ENCODE assay signal across 8 mouse cellular contexts in the genomic region with DNA sequence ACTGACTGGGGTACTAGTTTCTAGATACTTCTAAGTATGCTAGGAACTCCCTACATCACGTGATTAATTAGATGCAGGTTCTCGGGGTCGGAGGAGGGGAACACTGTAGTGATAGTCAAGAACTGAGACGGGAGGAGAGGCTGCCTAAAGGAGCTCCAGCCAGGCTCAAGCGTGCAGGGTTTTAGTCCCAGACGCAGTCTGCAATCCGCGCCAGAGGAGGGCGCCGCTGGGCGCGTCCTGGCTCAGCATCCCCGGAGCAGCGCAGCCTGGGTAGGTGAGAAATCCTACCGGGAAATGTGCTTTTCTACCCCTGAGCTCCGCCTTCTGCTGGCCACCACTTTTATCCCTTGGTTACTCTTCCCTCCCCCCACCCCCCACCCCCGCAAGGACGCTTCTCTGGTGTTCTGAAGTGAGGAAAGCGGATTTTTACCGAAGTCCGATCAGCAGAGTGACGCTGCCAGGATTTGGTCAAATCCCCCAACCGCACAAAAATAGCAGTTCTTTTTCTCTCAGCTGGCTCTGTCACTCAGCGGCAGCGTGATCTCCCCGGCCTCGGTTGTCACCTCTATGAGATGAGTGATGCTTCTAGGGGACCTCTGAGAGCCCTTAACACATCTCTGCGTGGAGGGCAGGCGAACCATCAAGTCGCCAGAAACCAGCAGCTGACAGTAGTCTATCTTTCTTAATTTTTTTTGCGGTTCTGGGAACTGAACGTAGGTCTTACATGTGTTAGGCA. TPM values are rescaled to one million over a fixed set of nuclear protein-coding genes. Genes with fewer than 3 reads are reported as not detected.
DNase-seq lines count a peak whose midpoint lies in the region; ATAC-seq and TF ChIP-seq lines count a peak whose summit lies in the region.

No protein-coding gene starts in this region.

- no peaks in the 10 kb centered on the region for H3K79me2 ChIP-seq in heart, adult 2 months (replicated peaks; ENCODE audit: control insufficient read depth, insufficient read depth, low read length)

- peak overlapping the region; percentile 67 for H3K4me2 ChIP-seq in limb, embryonic 13.5 days (replicated peaks)
- H3K4me2 ChIP-seq in midbrain, embryonic 12.5 days (replicated peaks): peak overlapping the region; percentile 61

- H3K27ac ChIP-seq in heart, adult 2 months: no peak overlapping the region
- no peak overlapping the region for H3K27ac ChIP-seq in kidney, adult 2 months (ENCODE audit: insufficient read depth, low read depth, low read length)
- no peak overlapping the region for H3K27ac ChIP-seq in limb, embryonic 13.5 days
- no peak overlapping the region for H3K27ac ChIP-seq in midbrain, embryonic 12.5 days (replicated peaks)

- no peak for TF ChIP-seq EP300 in heart, adult 2 months (IDR thresholded peaks at IDR 0.05; ENCODE audit: insufficient read depth, low read depth, low read length)

- 9% methylated on average over 32 of the region's 32 CpGs for WGBS in heart, adult 2 months
- 16% methylated on average over 32 of the region's 32 CpGs for WGBS in kidney, adult 2 months
- 10% methylated on average over 32 of the region's 32 CpGs for WGBS in limb, embryonic 13.5 days
- WGBS in midbrain, embryonic 12.5 days: 14% methylated on average over 32 of the region's 32 CpGs

- TF ChIP-seq POLR2A in heart, adult 2 months (IDR thresholded peaks at IDR 0.05; ENCODE audit: insufficient read depth, low read depth, low read length): no peak
- no peak for TF ChIP-seq POLR2A in kidney, adult 2 months (IDR thresholded peaks at IDR 0.05; ENCODE audit: low read depth, low read length)

- H3K27me3 ChIP-seq in heart, adult 2 months (ENCODE audit: control insufficient read depth, insufficient read depth, low read length): no peaks in the 10 kb centered on the region
- H3K27me3 ChIP-seq in kidney, adult 2 months (replicated peaks; ENCODE audit: control insufficient read depth, insufficient read depth, low read length): no peaks in the 10 kb centered on the region
- no peaks in the 10 kb centered on the region for H3K27me3 ChIP-seq in limb, embryonic 13.5 days
- peaks cover 9% of the 10 kb centered on the region; the same call in 1 of the 2 replicates for H3K27me3 ChIP-seq in midbrain, embryonic 12.5 days
- H3K27me3 ChIP-seq in splenic B cell, adult 2 months (ENCODE audit: control insufficient read depth, insufficient read depth, low read length, poor library complexity, severe bottlenecking): no peaks in the 10 kb centered on the region

- peak; percentile 70 for ATAC-seq in limb, embryonic 13.5 days (ENCODE audit: low FRiP score, low read depth)
- ATAC-seq in midbrain, embryonic 12.5 days (ENCODE audit: low FRiP score, low read depth): peak; percentile 81

- peak; percentile 92 for DNase-seq in heart, adult 11 months
- DNase-seq in heart, adult 9 months (ENCODE audit: low spot score in 2 of 2): no peak
- peak; percentile 67 for DNase-seq in embryo, embryonic 9.5 days (ENCODE audit: extremely low spot score)
- DNase-seq in heart, adult 2 months: peak; percentile 49 to 63
- DNase-seq in kidney, adult 2 months: peak; percentile 40
- peak; percentile 29 for DNase-seq in splenic B cell, adult 2 months (ENCODE audit: low read depth, low spot score)

- intact Hi-C loops in heart, adult 2 months (cut with DNase I): no loop called here

- H3K4me1 ChIP-seq in heart, adult 2 months (ENCODE audit: control insufficient read depth, insufficient read depth, low read length): no peaks in the 10 kb centered on the region; the same call in 1 of the 2 replicates
- H3K4me1 ChIP-seq in kidney, adult 2 months (ENCODE audit: control insufficient read depth, insufficient read depth, low read length): no peaks in the 10 kb centered on the region
- H3K4me1 ChIP-seq in limb, embryonic 13.5 days: peaks cover 23% of the 10 kb centered on the region
- 0 out of 2 replicates have a peak, but pooled peaks cover 6% of the 10 kb centered on the region for H3K4me1 ChIP-seq in midbrain, embryonic 12.5 days

- H3K4me3 ChIP-seq in heart, adult 2 months: peak overlapping the region; percentile 8; the same call in 1 of the 2 replicates
- H3K4me3 ChIP-seq in kidney, adult 2 months (ENCODE audit: insufficient read depth, low read depth, low read length): no peak overlapping the region
- peak overlapping the region; percentile 39 for H3K4me3 ChIP-seq in limb, embryonic 13.5 days
- H3K4me3 ChIP-seq in midbrain, embryonic 12.5 days: peak overlapping the region; percentile 37

- H3K36me3 ChIP-seq in heart, adult 2 months (ENCODE audit: control insufficient read depth, insufficient read depth, low read length): no peaks in the 10 kb centered on the region
- H3K36me3 ChIP-seq in kidney, adult 2 months (ENCODE audit: control insufficient read depth, insufficient read depth, low read length): no peaks in the 10 kb centered on the region
- H3K36me3 ChIP-seq in limb, embryonic 13.5 days: no peaks in the 10 kb centered on the region
- H3K36me3 ChIP-seq in midbrain, embryonic 12.5 days: no peaks in the 10 kb centered on the region
- no peaks in the 10 kb centered on the region for H3K36me3 ChIP-seq in splenic B cell, adult 2 months (ENCODE audit: control insufficient read depth, insufficient read depth, low read length, poor library complexity, severe bottlenecking)

- H3K9me3 ChIP-seq in limb, embryonic 13.5 days: 0 out of 2 replicates have a peak, but pooled peaks cover 5% of the 10 kb centered on the region
- H3K9me3 ChIP-seq in midbrain, embryonic 12.5 days: no peaks in the 10 kb centered on the region

- 0 out of 2 replicates have a peak overlapping the region, but pooled peaks have one; percentile 24 for H3K9ac ChIP-seq in heart, adult 2 months (ENCODE audit: low read depth, low read length)
- H3K9ac ChIP-seq in limb, embryonic 13.5 days: peak overlapping the region; percentile 48; the same call in 1 of the 2 replicates
- no peak overlapping the region; the same call in 1 of the 2 replicates for H3K9ac ChIP-seq in midbrain, embryonic 12.5 days (replicated peaks)

- TF ChIP-seq CTCF in heart, adult 2 months (IDR thresholded peaks at IDR 0.05): peak; percentile 64
- TF ChIP-seq CTCF in kidney, adult 2 months (conservative IDR thresholded peaks at IDR 0.05; ENCODE audit: insufficient read depth, insufficient read length, low read depth, low read length): peak; percentile 32; the same call in 1 of the 2 replicates

RNA-seq across cellular contexts. Expression of a gene that starts 53.3 kb away (rescaled TPM):
- total RNA-seq in heart, adult 2 months (2021): 10 to 100 TPM; 14.9 to 15.6 TPM
- 7.2 and 13.4 TPM in 2 replicates for polyA plus RNA-seq in heart, adult 2 months (2012; rRNA removed)
- polyA plus RNA-seq in kidney, adult 2 months (2012; rRNA removed): 7.6 and 14.8 TPM in 2 replicates
- polyA plus RNA-seq in limb, embryonic 13.5 days (2015; fragmentation: Nextera tagmentation; extraction: Ambion mirVana): 31.1 and 32.5 TPM in 2 replicates
- polyA plus RNA-seq in midbrain, embryonic 12.5 days (2016; fragmentation: Nextera tagmentation; extraction: Ambion mirVana): 37.4 and 38.6 TPM in 2 replicates

RNA-seq across cellular contexts. Expression of a gene that starts 57.2 kb away (rescaled TPM):
- 100 to 1,000 TPM; 134 to 135 TPM for total RNA-seq in heart, adult 2 months (2021)
- polyA plus RNA-seq in heart, adult 2 months (2012; rRNA removed): 69.4 and 121 TPM in 2 replicates
- 31.1 and 35.3 TPM in 2 replicates for polyA plus RNA-seq in kidney, adult 2 months (2012; rRNA removed)
- polyA plus RNA-seq in limb, embryonic 13.5 days (2015; fragmentation: Nextera tagmentation; extraction: Ambion mirVana): 17.8 and 18.1 TPM in 2 replicates
- 6.7 and 7.8 TPM in 2 replicates for polyA plus RNA-seq in midbrain, embryonic 12.5 days (2016; fragmentation: Nextera tagmentation; extraction: Ambion mirVana)

Comparison
In these comparisons a context has a peak if more than half of its experiments do, and no peak if none do; other contexts are left out.
1. DNase-seq: peak in heart, adult 11 months (single experiment), embryo, embryonic 9.5 days (single experiment), heart, adult 2 months (2 of 2), kidney, adult 2 months (single experiment) and splenic B cell, adult 2 months (single experiment); none in heart, adult 9 months (0 of 2).